Mouse (Mus musculus): ENCODE results near the gene Trem3. TPM values are rescaled to one million over a fixed set of nuclear protein-coding genes. Genes with fewer than 3 reads are reported as not detected.

Trem3 gene
- 0.25 and 0.45 TPM in 2 replicates for polyA plus RNA-seq (2014; fragmentation: Nextera tagmentation; extraction: Ambion mirVana)

DNA sequence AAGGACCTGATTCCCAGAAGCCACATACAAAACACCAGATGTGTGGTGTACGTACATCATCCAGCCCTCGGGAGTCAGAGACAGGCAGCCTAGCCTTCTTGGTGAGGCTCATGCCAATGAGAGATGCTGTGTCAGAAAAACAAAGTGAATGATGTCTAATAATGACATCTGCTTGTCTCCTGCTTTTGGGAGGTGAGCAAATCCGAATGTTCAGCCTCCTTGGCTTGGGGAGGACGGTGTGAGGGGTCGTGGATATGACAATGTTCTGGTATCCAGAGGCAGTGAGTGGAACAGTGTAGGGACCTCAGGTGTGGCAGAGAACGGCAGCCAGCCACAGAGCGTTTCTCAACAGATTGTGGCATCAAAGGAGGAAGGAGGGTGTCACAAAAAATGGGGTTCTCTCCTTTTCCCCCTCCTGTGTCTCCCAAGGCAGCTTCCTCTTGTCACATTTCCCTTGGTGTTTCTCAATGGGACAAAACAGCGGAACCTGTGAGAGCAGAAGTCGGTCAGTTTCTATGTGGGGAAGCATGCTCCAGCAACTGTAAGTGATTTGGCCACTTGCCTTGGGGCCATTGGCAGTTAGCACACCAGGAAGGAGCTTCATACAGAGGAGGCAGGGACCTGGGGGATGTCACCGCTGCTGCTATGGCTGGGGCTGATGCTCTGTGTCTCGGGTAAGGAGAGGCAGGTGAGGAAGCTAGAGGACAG lies at the start of gene Trem3:
Gene Trem3, plus strand, starts transcription at position 557 of the 708 bp plus-strand sequence.
- Histone ChIP-seq H3K36me3 (ENCODE audit: insufficient read depth) (no peaks in the 10 kb centered on the region), H3K4me3 (ENCODE audit: low read depth, low read length) (no peak within 1 kb of the TSS), H3K9ac (no peak within 1 kb of the TSS), H3K27me3 (ENCODE audit: insufficient read depth, low read length) (no peaks in the 10 kb centered on the region), H3K9me3 (ENCODE audit: low read depth, low read length) (no peaks in the 10 kb centered on the region), H3K4me1 (ENCODE audit: insufficient read depth) (no peaks in the 10 kb centered on the region), H3K4me2 (no peak within 1 kb of the TSS), H3K27ac (ENCODE audit: low read depth) (no peak within 1 kb of the TSS)
- WGBS, result 71% methylated on average over 11 of the region's 11 CpGs
- DNase-seq (no peak), ATAC-seq (ENCODE audit: insufficient read depth) (no peak)
- TF ChIP-seq CTCF (IDR thresholded peaks at IDR 0.05; ENCODE audit: low read depth), result no peak

DNA sequence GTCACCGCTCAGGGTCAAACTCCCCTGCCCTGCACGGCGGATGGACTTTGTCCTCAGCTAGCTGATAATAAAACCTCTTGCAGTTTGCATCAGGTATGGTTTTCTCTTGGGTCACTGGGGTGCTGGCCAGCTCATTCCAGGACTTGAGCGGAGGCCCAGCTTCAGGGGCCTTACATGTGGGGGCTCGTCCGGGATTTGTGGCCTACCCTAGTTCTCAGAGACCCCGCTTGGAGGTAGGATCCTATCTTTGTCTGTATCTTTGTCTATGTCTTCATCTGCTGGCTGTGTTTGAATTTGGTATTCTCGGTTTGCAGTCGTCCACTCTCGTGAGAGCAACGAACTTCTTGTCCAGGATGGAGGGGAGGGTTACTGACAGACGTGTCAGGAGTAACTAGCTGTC lies 44.5 kb upstream of the Trem3 start:
- Histone ChIP-seq H3K36me3 (ENCODE audit: insufficient read depth) (no peaks in the 10 kb centered on the region), H3K9me3 (ENCODE audit: low read depth, low read length) (peaks cover 6% of the 10 kb centered on the region; the same call in 1 of the 2 replicates), H3K27me3 (ENCODE audit: insufficient read depth, low read length) (no peaks in the 10 kb centered on the region), H3K4me2 (no peak overlapping the region), H3K4me3 (ENCODE audit: low read depth, low read length) (no peak overlapping the region), H3K27ac (ENCODE audit: low read depth) (no peak overlapping the region), H3K4me1 (ENCODE audit: insufficient read depth) (no peaks in the 10 kb centered on the region), H3K9ac (no peak overlapping the region)
- TF ChIP-seq CTCF (IDR thresholded peaks at IDR 0.05; ENCODE audit: low read depth), result no peak
- ATAC-seq (ENCODE audit: insufficient read depth) (no peak), DNase-seq (no peak)
- WGBS, result 95% methylated on average over 12 of the region's 12 CpGs

DNA sequence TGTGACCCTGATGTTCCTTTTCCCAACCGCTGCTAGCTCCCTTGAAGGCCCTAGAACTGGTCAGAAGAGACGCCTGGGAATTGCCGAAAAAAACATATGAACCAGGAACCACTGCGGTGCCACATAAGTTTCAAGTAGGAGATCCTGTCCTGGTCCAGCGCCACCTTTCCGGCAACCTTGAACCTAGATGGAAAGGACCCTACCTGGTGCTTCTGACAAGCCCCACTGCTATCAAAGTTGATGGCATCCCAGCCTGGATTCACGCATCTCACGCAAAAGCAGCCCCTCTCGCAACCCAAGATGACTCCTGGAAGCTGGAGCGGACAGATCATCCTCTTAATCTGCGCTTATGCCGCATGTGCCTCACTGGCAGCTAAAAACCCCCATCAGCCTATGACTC lies 35.0 kb upstream of the Trem3 start:
- Histone ChIP-seq H3K9me3 (ENCODE audit: low read depth, low read length) (no peaks in the 10 kb centered on the region), H3K4me1 (ENCODE audit: insufficient read depth) (no peaks in the 10 kb centered on the region), H3K4me3 (ENCODE audit: low read depth, low read length) (no peak overlapping the region), H3K4me2 (no peak overlapping the region), H3K36me3 (ENCODE audit: insufficient read depth) (no peaks in the 10 kb centered on the region), H3K27me3 (ENCODE audit: insufficient read depth, low read length) (no peaks in the 10 kb centered on the region), H3K9ac (no peak overlapping the region), H3K27ac (ENCODE audit: low read depth) (no peak overlapping the region)
- no peak for TF ChIP-seq CTCF (IDR thresholded peaks at IDR 0.05; ENCODE audit: low read depth)
- DNase-seq, result no peak
- no peak for ATAC-seq (ENCODE audit: insufficient read depth)
- WGBS, result 94% methylated on average over 12 of the region's 12 CpGs

GRCm38 (mm10) chr17:48213511-48213910 lies 34.1 kb upstream of the Trem3 start:
- Histone ChIP-seq H3K4me1 (ENCODE audit: insufficient read depth) (no peaks in the 10 kb centered on the region), H3K4me3 (ENCODE audit: low read depth, low read length) (no peak overlapping the region), H3K9me3 (ENCODE audit: low read depth, low read length) (no peaks in the 10 kb centered on the region), H3K27me3 (ENCODE audit: insufficient read depth, low read length) (no peaks in the 10 kb centered on the region), H3K36me3 (ENCODE audit: insufficient read depth) (no peaks in the 10 kb centered on the region), H3K4me2 (no peak overlapping the region), H3K9ac (no peak overlapping the region), H3K27ac (ENCODE audit: low read depth) (no peak overlapping the region)
- no peak for TF ChIP-seq CTCF (IDR thresholded peaks at IDR 0.05; ENCODE audit: low read depth)
- no peak for DNase-seq
- WGBS, result 65% methylated on average over 5 of the region's 5 CpGs
- no peak for ATAC-seq (ENCODE audit: insufficient read depth)

DNA sequence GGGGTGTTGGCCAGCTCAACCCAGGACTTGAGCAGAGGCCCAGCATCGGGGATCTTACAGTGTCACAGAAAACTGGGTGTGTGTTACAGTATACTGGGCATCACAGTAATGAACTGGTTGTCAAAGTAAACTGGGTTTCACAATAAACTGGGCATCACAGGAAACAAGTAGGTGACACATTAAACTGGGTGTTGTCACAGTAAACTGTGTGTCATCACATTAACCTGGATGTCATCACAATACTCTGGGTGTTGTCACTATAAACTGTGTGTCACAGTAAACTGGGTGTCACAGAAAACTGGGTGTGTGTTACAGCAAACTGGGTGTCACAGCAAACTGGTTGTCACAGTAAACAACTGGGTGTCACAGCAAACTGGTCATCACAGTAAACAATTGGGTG lies 32.1 kb upstream of the Trem3 start:
- no peaks in the 10 kb centered on the region for H3K9me3 ChIP-seq (ENCODE audit: low read depth, low read length)
- H3K27ac ChIP-seq (ENCODE audit: low read depth), result no peak overlapping the region
- H3K4me3 ChIP-seq (ENCODE audit: low read depth, low read length), result no peak overlapping the region
- no peak overlapping the region for H3K9ac ChIP-seq
- no peaks in the 10 kb centered on the region for H3K4me1 ChIP-seq (ENCODE audit: insufficient read depth)
- H3K27me3 ChIP-seq (ENCODE audit: insufficient read depth, low read length), result no peaks in the 10 kb centered on the region
- WGBS, result 74% methylated on average over 1 of the region's 1 CpGs
- no peak for DNase-seq
- no peaks in the 10 kb centered on the region for H3K36me3 ChIP-seq (ENCODE audit: insufficient read depth)
- H3K4me2 ChIP-seq, result no peak overlapping the region
- ATAC-seq (ENCODE audit: insufficient read depth), result no peak
- TF ChIP-seq CTCF (IDR thresholded peaks at IDR 0.05; ENCODE audit: low read depth), result no peak

GRCm38 (mm10) chr17:48230680-48231079 lies 16.9 kb upstream of the Trem3 start:
- DNase-seq, result no peak
- no peaks in the 10 kb centered on the region for H3K4me1 ChIP-seq (ENCODE audit: insufficient read depth)
- H3K4me2 ChIP-seq, result no peak overlapping the region
- no peak overlapping the region for H3K9ac ChIP-seq
- H3K4me3 ChIP-seq (ENCODE audit: low read depth, low read length), result no peak overlapping the region
- H3K27me3 ChIP-seq (ENCODE audit: insufficient read depth, low read length), result no peaks in the 10 kb centered on the region
- no peak overlapping the region for H3K27ac ChIP-seq (ENCODE audit: low read depth)
- ATAC-seq (ENCODE audit: insufficient read depth), result no peak
- no peaks in the 10 kb centered on the region for H3K36me3 ChIP-seq (ENCODE audit: insufficient read depth)
- WGBS, result 73% methylated on average over 7 of the region's 7 CpGs
- no peak for TF ChIP-seq CTCF (IDR thresholded peaks at IDR 0.05; ENCODE audit: low read depth)
- H3K9me3 ChIP-seq (ENCODE audit: low read depth, low read length), result no peaks in the 10 kb centered on the region

DNA sequence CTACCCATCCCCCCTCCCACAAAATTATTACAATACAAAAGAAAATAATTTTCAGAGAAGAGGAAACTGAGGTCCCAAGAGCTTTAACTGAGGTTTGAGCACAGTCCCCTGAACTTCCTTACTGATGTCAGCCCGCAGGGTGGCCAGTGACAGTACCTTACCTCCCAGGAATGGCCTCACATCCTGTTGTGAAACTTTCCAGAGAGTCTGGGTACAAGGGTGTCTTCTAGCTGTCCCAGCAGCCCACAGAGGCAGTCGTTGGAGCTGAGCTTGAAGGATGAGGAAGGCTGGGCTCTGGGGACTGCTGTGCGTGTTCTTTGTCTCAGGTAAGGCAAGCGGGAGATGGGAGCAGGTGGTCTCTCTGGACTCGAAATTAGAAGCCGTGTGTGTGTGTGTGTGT lies 15.1 kb upstream of the Trem3 start, which contains the start of gene Trem1:
Gene Trem1, plus strand, starts transcription at position 251 of the 400 bp plus-strand sequence.
- Histone ChIP-seq H3K4me3 (ENCODE audit: low read depth, low read length) (no peak within 1 kb of the TSS), H3K4me2 (no peak within 1 kb of the TSS), H3K36me3 (ENCODE audit: insufficient read depth) (no peaks in the 10 kb centered on the region), H3K27me3 (ENCODE audit: insufficient read depth, low read length) (no peaks in the 10 kb centered on the region), H3K27ac (ENCODE audit: low read depth) (no peak within 1 kb of the TSS), H3K9me3 (ENCODE audit: low read depth, low read length) (no peaks in the 10 kb centered on the region), H3K9ac (no peak within 1 kb of the TSS), H3K4me1 (ENCODE audit: insufficient read depth) (no peaks in the 10 kb centered on the region)
- 72% methylated on average over 6 of the region's 6 CpGs for whole genome bisulfite sequencing
- TF ChIP-seq CTCF (IDR thresholded peaks at IDR 0.05; ENCODE audit: low read depth), result no peak
- ATAC-seq (ENCODE audit: insufficient read depth), result no peak
- DNase-seq, result no peak

Data from lung, embryonic 14.5 days (tissue).